Mouse (Mus musculus) bone marrow, adult 2 months (tissue): ENCODE results near the gene Iqch. TPM values are rescaled to one million over a fixed set of nuclear protein-coding genes. Genes with fewer than 3 reads are reported as not detected.

Source experiments
- H3K27ac ChIP-seq: fragments of 200-500 bp; 2 replicates; pipeline ENCODE4 v1.5.1; 2012; ENCODE audit warnings: low read depth, mild to moderate bottlenecking, control low read depth, inconsistent platforms, low read length; ENCODE audit not compliant: control insufficient read depth, poor library complexity, insufficient read depth
- H3K4me1 ChIP-seq: fragments of 200-500 bp; 2 replicates; pipeline ENCODE4 v1.6.1; 2011; ENCODE audit warnings: low read length; ENCODE audit not compliant: control insufficient read depth, insufficient read depth
- H3K4me3 ChIP-seq: fragments of 200-500 bp; replicated peaks from 2 replicates; pipeline ENCODE3; 2011; ENCODE audit warnings: mild to moderate bottlenecking, low read depth, low read length, control low read depth; ENCODE audit not compliant: control insufficient read depth
- CTCF ChIP-seq: fragments of 200-500 bp; IDR thresholded peaks from 2 replicates; pipeline ENCODE4 v1.5.1; 2011; ENCODE audit warnings: low read length, control low read depth; ENCODE audit not compliant: control insufficient read depth, insufficient read depth
- POLR2A ChIP-seq: fragments of 200-500 bp; IDR thresholded peaks from 2 replicates; pipeline ENCODE4 v1.6.1; 2011; ENCODE audit warnings: low read depth, mild to moderate bottlenecking, control low read depth, low read length, borderline replicate concordance; ENCODE audit not compliant: control insufficient read depth
- WGBS: fragments of 180-500 bp; shearing (Covaris S2); methylation state at CpG from one replicate; pipeline ENCODE4 v1.1.7; 2018; 5-methylcytosine and 5-hydroxymethylcytosine counted together
- polyA plus RNA-seq: library from polyadenylated mRNA; stranded (reverse); fragments of >200 nt; gene quantifications from 2 replicates; pipeline ENCODE4 v1.2.4, GENCODE M21; 2011; ENCODE audit warnings: low replicate concordance; ENCODE audit not compliant: missing spikeins, insufficient read depth, insufficient read length

Iqch gene
- polyA plus RNA-seq, 1 experiment = not detected

- Histone ChIP-seq H3K27ac (no peak overlapping the region), H3K4me3 (no peak overlapping the region), H3K4me1 (no peaks in the 10 kb centered on the region)
- TF ChIP-seq CTCF = no peak
- TF ChIP-seq POLR2A = no peak
- WGBS = 38% methylated on average over 9 of the region's 9 CpGs
Measured at GRCm38 (mm10) chr9:63421096-63421736, 181.1 kb downstream of the Iqch start.

GRCm38 (mm10) chr9:63420396-63420795 lies 181.9 kb downstream of the Iqch start:
- H3K4me3 ChIP-seq = no peak overlapping the region
- 69% methylated on average over 6 of the region's 6 CpGs for WGBS
- no peak overlapping the region for H3K27ac ChIP-seq
- no peak for TF ChIP-seq POLR2A
- no peak for TF ChIP-seq CTCF
- no peaks in the 10 kb centered on the region for H3K4me1 ChIP-seq

GRCm38 (mm10) chr9:63400176-63400575 lies 202.1 kb downstream of the Iqch start:
- TF ChIP-seq CTCF = no peak
- no peak for TF ChIP-seq POLR2A
- Histone ChIP-seq H3K4me1 (peaks cover 1% of the 10 kb centered on the region; the same call in 1 of the 2 replicates), H3K4me3 (no peak overlapping the region), H3K27ac (no peak overlapping the region)
- WGBS = 78% methylated on average over 1 of the region's 1 CpGs

- H3K4me3 ChIP-seq = peak overlapping the region; percentile 88
- H3K27ac ChIP-seq = peak overlapping the region; percentile 60
- H3K4me1 ChIP-seq = peaks cover 1% of the 10 kb centered on the region; the same call in 1 of the 2 replicates
- TF ChIP-seq CTCF (no peak), POLR2A (no peak)
- WGBS = 7% methylated on average over 8 of the region's 8 CpGs
Measured at GRCm38 (mm10) chr9:63399463-63399815, 202.9 kb downstream of the Iqch start.

- WGBS = under 1% methylated on average over 74 of the region's 74 CpGs
- peak within 1 kb of the TSS; percentile 88 for H3K4me3 ChIP-seq
- peaks cover 1% of the 10 kb centered on the region; the same call in 1 of the 2 replicates for H3K4me1 ChIP-seq
- H3K27ac ChIP-seq = peak within 1 kb of the TSS; percentile 91
- TF ChIP-seq CTCF (peak; percentile 3; the same call in 1 of the 2 replicates), POLR2A (peak; percentile 62; the same call in 1 of the 2 replicates)
Measured at GRCm38 (mm10) chr9:63398611-63399462, 203.5 kb downstream of the Iqch start, which contains the start of gene 2300009A05Rik. 2300009A05Rik (minus strand) TSS chr9:63399246.

GRCm38 (mm10) chr9:63395612-63396011 lies 206.7 kb downstream of the Iqch start:
- Histone ChIP-seq H3K4me1 (peaks cover 1% of the 10 kb centered on the region; the same call in 1 of the 2 replicates), H3K27ac (no peak overlapping the region), H3K4me3 (no peak overlapping the region)
- TF ChIP-seq POLR2A = no peak
- TF ChIP-seq CTCF = no peak
- WGBS = 84% methylated on average over 7 of the region's 7 CpGs

GRCm38 (mm10) chr9:63391307-63391706 lies 211.0 kb downstream of the Iqch start:
- no peak overlapping the region for H3K4me3 ChIP-seq
- WGBS = 76% methylated on average over 2 of the region's 2 CpGs
- H3K4me1 ChIP-seq = no peaks in the 10 kb centered on the region
- TF ChIP-seq POLR2A (no peak), CTCF (no peak)
- H3K27ac ChIP-seq = no peak overlapping the region

GRCm38 (mm10) chr9:63382761-63383160 lies 219.5 kb downstream of the Iqch start:
- H3K27ac ChIP-seq = no peak overlapping the region
- H3K4me1 ChIP-seq = no peaks in the 10 kb centered on the region
- H3K4me3 ChIP-seq = no peak overlapping the region
- WGBS = 68% methylated on average over 4 of the region's 4 CpGs
- TF ChIP-seq CTCF (no peak), POLR2A (no peak)
